ENCODE assay signal across 16 mouse cellular contexts in the genomic region with DNA sequence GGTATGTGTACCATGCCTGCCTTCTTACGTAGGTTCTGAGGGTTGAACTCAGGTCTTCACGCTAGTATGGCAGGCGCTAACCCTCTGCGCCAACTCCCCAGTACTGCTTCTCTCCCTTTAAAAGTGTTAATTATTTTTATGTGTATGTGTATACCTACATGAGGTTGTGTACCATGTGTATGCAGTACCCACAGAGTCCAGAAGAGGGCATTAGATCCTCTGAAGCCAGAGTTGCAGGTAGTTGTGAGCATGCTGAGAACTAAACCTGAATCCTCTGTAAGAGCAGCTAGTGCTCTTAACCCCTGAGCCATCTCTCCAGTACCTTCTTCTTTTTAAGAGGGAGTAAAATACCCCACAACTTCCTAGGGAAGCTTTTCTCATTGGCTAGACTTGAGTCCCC. TPM values are rescaled to one million over a fixed set of nuclear protein-coding genes. Genes with fewer than 3 reads are reported as not detected.
DNase-seq lines count a peak whose midpoint lies in the region; ATAC-seq and TF ChIP-seq lines count a peak whose summit lies in the region.
"Had no signal": no experiment of that assay in that cellular context is flagged by ENCODE, and none has a peak within 500 bp of the region (broad histone marks: within the 10 kb centered on the region; RNA-seq: fewer than 3 reads in every experiment).

No protein-coding gene starts in this region.

- no peaks in the 10 kb centered on the region for H3K79me2 ChIP-seq in heart, adult 2 months (replicated peaks; ENCODE audit: control insufficient read depth, insufficient read depth, low read length)

- peak; percentile 27 for TF ChIP-seq CTCF in heart, adult 2 months (IDR thresholded peaks at IDR 0.05)
- peak; percentile 60 for TF ChIP-seq CTCF in layer of hippocampus, adult 2 months (conservative IDR thresholded peaks at IDR 0.05)
- TF ChIP-seq CTCF in midbrain, postnatal 0 days (IDR thresholded peaks at IDR 0.05), result peak; percentile 43
- peak; percentile 38 for TF ChIP-seq CTCF in stomach, postnatal 0 days (IDR thresholded peaks at IDR 0.05; ENCODE audit: low read depth)

- ATAC-seq in heart, embryonic 11.5 days (replicated peaks; ENCODE audit: insufficient number of reproducible peaks, low FRiP score, low TSS enrichment), result no peak
- ATAC-seq in midbrain, postnatal 0 days (ENCODE audit: low FRiP score), result no peak
- ATAC-seq in midbrain, embryonic 11.5 days (ENCODE audit: low FRiP score), result no peak
- ATAC-seq in stomach, postnatal 0 days (ENCODE audit: low FRiP score, low TSS enrichment), result no peak
- ATAC-seq: forebrain, embryonic 13.5 days had no signal

- H3K9me3 ChIP-seq in heart, embryonic 11.5 days (replicated peaks; ENCODE audit: control insufficient read depth, low read length), result no peaks in the 10 kb centered on the region
- no peaks in the 10 kb centered on the region for H3K9me3 ChIP-seq in midbrain, postnatal 0 days (ENCODE audit: low read length)
- no peaks in the 10 kb centered on the region for H3K9me3 ChIP-seq in midbrain, embryonic 11.5 days (ENCODE audit: control insufficient read depth, low read length)
- no peaks in the 10 kb centered on the region for H3K9me3 ChIP-seq in stomach, postnatal 0 days (ENCODE audit: control insufficient read depth, low read length)
- H3K9me3 ChIP-seq: forebrain, embryonic 13.5 days; hindbrain, embryonic 15.5 days had no signal

- no peak for TF ChIP-seq POLR2A in heart, adult 2 months (IDR thresholded peaks at IDR 0.05; ENCODE audit: insufficient read depth, low read depth, low read length)

- peaks cover 5% of the 10 kb centered on the region; the same call in 1 of the 2 replicates for H3K4me1 ChIP-seq in heart, adult 2 months (ENCODE audit: control insufficient read depth, insufficient read depth, low read length)
- H3K4me1 ChIP-seq in heart, embryonic 11.5 days (ENCODE audit: control insufficient read depth, insufficient read depth, low read length), result peaks cover 3% of the 10 kb centered on the region; the same call in 1 of the 2 replicates
- H3K4me1 ChIP-seq in midbrain, postnatal 0 days (ENCODE audit: insufficient read depth, low read length), result peaks cover 2% of the 10 kb centered on the region; the same call in 1 of the 2 replicates
- H3K4me1 ChIP-seq in midbrain, embryonic 11.5 days (ENCODE audit: control insufficient read depth, insufficient read depth, low read length), result peaks cover 6% of the 10 kb centered on the region
- no peaks in the 10 kb centered on the region for H3K4me1 ChIP-seq in stomach, postnatal 0 days (replicated peaks; ENCODE audit: control insufficient read depth, insufficient read depth)

- H3K4me3 ChIP-seq in heart, adult 2 months, result no peak overlapping the region
- H3K4me3 ChIP-seq in heart, embryonic 11.5 days (ENCODE audit: low read depth, low read length), result no peak overlapping the region
- no peak overlapping the region for H3K4me3 ChIP-seq in layer of hippocampus, adult 2 months
- H3K4me3 ChIP-seq in midbrain, postnatal 0 days (ENCODE audit: low read depth, low read length), result no peak overlapping the region
- H3K4me3 ChIP-seq in midbrain, embryonic 11.5 days (ENCODE audit: low read depth, low read length), result no peak overlapping the region
- H3K4me3 ChIP-seq in stomach, postnatal 0 days (ENCODE audit: low read depth, low read length), result no peak overlapping the region
- H3K4me3 ChIP-seq: embryonic facial prominence, embryonic 10.5 days; forebrain, embryonic 13.5 days; heart, embryonic 13.5 days; hindbrain, embryonic 15.5 days had no signal

- H3K9ac ChIP-seq in heart, adult 2 months (ENCODE audit: low read depth, low read length), result no peak overlapping the region
- no peak overlapping the region for H3K9ac ChIP-seq in heart, embryonic 11.5 days (ENCODE audit: low read depth, low read length)
- H3K9ac ChIP-seq in midbrain, postnatal 0 days (replicated peaks; ENCODE audit: low read length, poor library complexity, severe bottlenecking), result no peak overlapping the region
- H3K9ac ChIP-seq in midbrain, embryonic 11.5 days (ENCODE audit: low read length), result no peak overlapping the region
- H3K9ac ChIP-seq in stomach, postnatal 0 days (ENCODE audit: low read length), result no peak overlapping the region
- H3K9ac ChIP-seq: forebrain, embryonic 13.5 days; heart, embryonic 13.5 days; hindbrain, embryonic 15.5 days had no signal

- H3K36me3 ChIP-seq in heart, adult 2 months (ENCODE audit: control insufficient read depth, insufficient read depth, low read length), result no peaks in the 10 kb centered on the region
- H3K36me3 ChIP-seq in heart, embryonic 11.5 days (ENCODE audit: control insufficient read depth, insufficient read depth, low read length), result no peaks in the 10 kb centered on the region
- H3K36me3 ChIP-seq in midbrain, postnatal 0 days (ENCODE audit: insufficient read depth, low read length), result no peaks in the 10 kb centered on the region
- H3K36me3 ChIP-seq in midbrain, embryonic 11.5 days (ENCODE audit: control insufficient read depth, insufficient read depth, low read length), result no peaks in the 10 kb centered on the region
- no peaks in the 10 kb centered on the region for H3K36me3 ChIP-seq in stomach, postnatal 0 days (ENCODE audit: control insufficient read depth, insufficient read depth, low read length)
- H3K36me3 ChIP-seq: embryonic facial prominence, embryonic 10.5 days; heart, embryonic 13.5 days; hindbrain, embryonic 15.5 days had no signal

- H3K27me3 ChIP-seq in heart, adult 2 months (ENCODE audit: control insufficient read depth, insufficient read depth, low read length), result no peaks in the 10 kb centered on the region
- H3K27me3 ChIP-seq in heart, embryonic 11.5 days (ENCODE audit: control insufficient read depth, insufficient read depth, low read length), result no peaks in the 10 kb centered on the region
- H3K27me3 ChIP-seq in midbrain, postnatal 0 days (ENCODE audit: insufficient read depth, low read length), result no peaks in the 10 kb centered on the region
- no peaks in the 10 kb centered on the region for H3K27me3 ChIP-seq in midbrain, embryonic 11.5 days (ENCODE audit: control insufficient read depth, insufficient read depth, low read length)
- no peaks in the 10 kb centered on the region for H3K27me3 ChIP-seq in stomach, postnatal 0 days (ENCODE audit: control insufficient read depth, insufficient read depth, low read length)
- H3K27me3 ChIP-seq: forebrain, embryonic 13.5 days; heart, embryonic 13.5 days; hindbrain, embryonic 15.5 days had no signal

- WGBS in heart, adult 2 months, result 98% methylated on average over 4 of the region's 4 CpGs
- 97% methylated on average over 4 of the region's 4 CpGs for WGBS in heart, embryonic 11.5 days (ENCODE audit: insufficient replicate concordance)
- 97% methylated on average over 4 of the region's 4 CpGs for WGBS in midbrain, postnatal 0 days
- WGBS in midbrain, embryonic 11.5 days, result 97% methylated on average over 4 of the region's 4 CpGs
- 97% methylated on average over 4 of the region's 4 CpGs for WGBS in stomach, postnatal 0 days

- TF ChIP-seq EP300 in heart, adult 2 months (IDR thresholded peaks at IDR 0.05; ENCODE audit: insufficient read depth, low read depth, low read length), result no peak
- TF ChIP-seq EP300 in stomach, postnatal 0 days (optimal IDR thresholded peaks at IDR 0.05), result no peak

- intact Hi-C loops in heart, adult 2 months (cut with DNase I), result no loop called here

- no peak overlapping the region for H3K4me2 ChIP-seq in heart, embryonic 11.5 days
- H3K4me2 ChIP-seq in midbrain, postnatal 0 days (ENCODE audit: low read depth, low read length, poor library complexity, severe bottlenecking), result no peak overlapping the region
- H3K4me2 ChIP-seq in midbrain, embryonic 11.5 days, result no peak overlapping the region
- H3K4me2 ChIP-seq in stomach, postnatal 0 days (replicated peaks; ENCODE audit: low read depth), result no peak overlapping the region
- H3K4me2 ChIP-seq: forebrain, embryonic 13.5 days; heart, embryonic 13.5 days; hindbrain, embryonic 15.5 days had no signal

- no peak overlapping the region for H3K27ac ChIP-seq in heart, adult 2 months
- H3K27ac ChIP-seq in heart, embryonic 11.5 days (ENCODE audit: low read depth, low read length), result no peak overlapping the region
- H3K27ac ChIP-seq in layer of hippocampus, adult 2 months, result no peak overlapping the region
- H3K27ac ChIP-seq in midbrain, postnatal 0 days (ENCODE audit: low read depth, low read length), result no peak overlapping the region
- H3K27ac ChIP-seq in midbrain, embryonic 11.5 days (ENCODE audit: low read depth, low read length), result no peak overlapping the region
- H3K27ac ChIP-seq in stomach, postnatal 0 days (replicated peaks), result no peak overlapping the region
- H3K27ac ChIP-seq: embryonic facial prominence, embryonic 10.5 days; forebrain, embryonic 13.5 days; heart, embryonic 13.5 days; hindbrain, embryonic 15.5 days had no signal

- no peak for DNase-seq in heart, adult 2 months
- DNase-seq in layer of hippocampus, adult 2 months (ENCODE audit: low spot score in 2 of 2), result no peak
- no peak for DNase-seq in layer of hippocampus, adult 9-11 months
- no peak for DNase-seq in midbrain, postnatal 0 days (ENCODE audit: low spot score)
- no peak for DNase-seq in midbrain, embryonic 11.5 days (ENCODE audit: low spot score, missing footprints)
- DNase-seq in stomach, postnatal 0 days (ENCODE audit: low spot score), result no peak
- no peak for DNase-seq in ovary, postnatal 10 days (ENCODE audit: low spot score)
- DNase-seq: adrenal gland, postnatal 10 days; cerebellum, adult 2 months; gastrocnemius, postnatal 10 days; heart, postnatal 36 days had no signal

RNA-seq across cellular contexts. Expression of gene Ncor2, which starts 48.7 kb away (rescaled TPM):
- total RNA-seq in heart, adult 2 months (2021), result 10 to 100 TPM; 73.5 to 77.5 TPM
- 27.9 and 39.1 TPM in 2 replicates for polyA plus RNA-seq in heart, adult 2 months (2012; rRNA removed)
- 14.3 and 18.8 TPM in 2 replicates for polyA plus RNA-seq in heart, embryonic 11.5 days (2014; fragmentation: Nextera tagmentation; extraction: Ambion mirVana)
- total RNA-seq in layer of hippocampus, adult 2 months (2021), result 100 to 1,000 TPM; 285 to 307 TPM
- total RNA-seq in midbrain, postnatal 0 days (2014; rRNA removed), result 22.8 and 37.8 TPM in 2 replicates
- polyA plus RNA-seq in midbrain, postnatal 0 days (2015; fragmentation: Nextera tagmentation; extraction: Ambion mirVana), result 15.5 and 17.8 TPM in 2 replicates
- 13.4 and 14.7 TPM in 2 replicates for polyA plus RNA-seq in midbrain, embryonic 11.5 days (2014; fragmentation: Nextera tagmentation; extraction: Ambion mirVana)
- 11.1 and 12.1 TPM in 2 replicates for polyA plus RNA-seq in stomach, postnatal 0 days (2015; fragmentation: Nextera tagmentation; extraction: Ambion mirVana)
